Mouse (Mus musculus): ENCODE data around the gene Gjb4. TPM values are rescaled to one million over a fixed set of nuclear protein-coding genes. Genes with fewer than 3 reads are reported as not detected.

Gjb4 gene
- polyA plus RNA-seq, 1 experiment from 2014 or later: 0.26 TPM

- no peak for ATAC-seq
- 52% methylated on average over 6 of the region's 6 CpGs for WGBS
- Histone ChIP-seq H3K9ac (ENCODE audit: low read depth, low read length) (no peak overlapping the region), H3K27me3 (replicated peaks; ENCODE audit: control insufficient read depth, insufficient read depth, low read length) (peaks cover 17% of the 10 kb centered on the region), H3K36me3 (ENCODE audit: control insufficient read depth, insufficient read depth) (no peaks in the 10 kb centered on the region), H3K27ac (ENCODE audit: low read depth, low read length) (no peak overlapping the region), H3K4me3 (ENCODE audit: low read depth, low read length) (no peak overlapping the region), H3K4me2 (replicated peaks; ENCODE audit: low read depth) (no peak overlapping the region), H3K4me1 (replicated peaks; ENCODE audit: control insufficient read depth, insufficient read depth, low read length) (no peaks in the 10 kb centered on the region), H3K9me3 (ENCODE audit: control insufficient read depth) (no peaks in the 10 kb centered on the region)
- TF ChIP-seq CTCF (IDR thresholded peaks at IDR 0.05; ENCODE audit: low read depth): no peak
These were observed 26.1 kb downstream of the Gjb4 start for GRCm38 (mm10) chr4:127327749-127328148.

GRCm38 (mm10) chr4:127327258-127327657 is 26.6 kb downstream of the Gjb4 start:
- TF ChIP-seq CTCF (IDR thresholded peaks at IDR 0.05; ENCODE audit: low read depth): no peak
- H3K4me1 ChIP-seq (replicated peaks; ENCODE audit: control insufficient read depth, insufficient read depth, low read length): no peaks in the 10 kb centered on the region
- no peak overlapping the region for H3K9ac ChIP-seq (ENCODE audit: low read depth, low read length)
- no peaks in the 10 kb centered on the region for H3K36me3 ChIP-seq (ENCODE audit: control insufficient read depth, insufficient read depth)
- H3K4me3 ChIP-seq (ENCODE audit: low read depth, low read length): no peak overlapping the region
- H3K27ac ChIP-seq (ENCODE audit: low read depth, low read length): no peak overlapping the region
- peaks cover 17% of the 10 kb centered on the region for H3K27me3 ChIP-seq (replicated peaks; ENCODE audit: control insufficient read depth, insufficient read depth, low read length)
- H3K4me2 ChIP-seq (replicated peaks; ENCODE audit: low read depth): no peak overlapping the region
- WGBS: 27% methylated on average over 7 of the region's 7 CpGs
- no peaks in the 10 kb centered on the region for H3K9me3 ChIP-seq (ENCODE audit: control insufficient read depth)
- ATAC-seq: no peak

- H3K9me3 ChIP-seq (ENCODE audit: control insufficient read depth): no peaks in the 10 kb centered on the region
- ATAC-seq: no peak
- H3K4me2 ChIP-seq (replicated peaks; ENCODE audit: low read depth): no peak overlapping the region
- no peaks in the 10 kb centered on the region for H3K36me3 ChIP-seq (ENCODE audit: control insufficient read depth, insufficient read depth)
- 82% methylated on average over 5 of the region's 5 CpGs for WGBS
- no peak overlapping the region for H3K9ac ChIP-seq (ENCODE audit: low read depth, low read length)
- no peak overlapping the region for H3K27ac ChIP-seq (ENCODE audit: low read depth, low read length)
- no peaks in the 10 kb centered on the region for H3K4me1 ChIP-seq (replicated peaks; ENCODE audit: control insufficient read depth, insufficient read depth, low read length)
- no peak overlapping the region for H3K4me3 ChIP-seq (ENCODE audit: low read depth, low read length)
- H3K27me3 ChIP-seq (replicated peaks; ENCODE audit: control insufficient read depth, insufficient read depth, low read length): peaks cover 4% of the 10 kb centered on the region; the same call in 1 of the 2 replicates
- TF ChIP-seq CTCF (IDR thresholded peaks at IDR 0.05; ENCODE audit: low read depth): no peak
These were observed 28.6 kb downstream of the Gjb4 start for GRCm38 (mm10) chr4:127325276-127325675.

DNA sequence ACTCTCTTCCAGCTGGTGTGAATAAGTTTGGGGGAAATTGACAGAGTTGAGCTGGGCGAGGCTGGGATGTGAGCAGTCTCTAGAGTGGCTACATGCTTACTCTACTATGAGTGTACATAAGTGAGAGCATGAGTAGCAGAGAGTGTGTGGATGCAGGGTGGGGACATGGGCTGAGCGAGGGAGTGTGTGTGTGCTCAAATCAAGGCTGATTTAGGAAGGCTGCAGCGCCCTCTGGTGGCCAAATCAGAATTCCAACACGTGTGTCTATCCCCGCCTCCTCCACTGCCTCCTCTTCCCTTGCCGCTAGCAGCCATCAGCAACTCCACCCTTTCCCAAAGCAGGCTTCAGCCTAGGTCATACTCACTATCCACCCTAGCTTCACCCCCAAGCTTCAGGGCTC is 29.1 kb downstream of the Gjb4 start:
- ATAC-seq: peak; percentile 63
- Histone ChIP-seq H3K4me2 (replicated peaks; ENCODE audit: low read depth) (no peak overlapping the region), H3K9ac (ENCODE audit: low read depth, low read length) (no peak overlapping the region), H3K36me3 (ENCODE audit: control insufficient read depth, insufficient read depth) (no peaks in the 10 kb centered on the region), H3K27ac (ENCODE audit: low read depth, low read length) (no peak overlapping the region), H3K4me3 (ENCODE audit: low read depth, low read length) (no peak overlapping the region), H3K4me1 (replicated peaks; ENCODE audit: control insufficient read depth, insufficient read depth, low read length) (no peaks in the 10 kb centered on the region), H3K27me3 (replicated peaks; ENCODE audit: control insufficient read depth, insufficient read depth, low read length) (no peaks in the 10 kb centered on the region), H3K9me3 (ENCODE audit: control insufficient read depth) (no peaks in the 10 kb centered on the region)
- 13% methylated on average over 6 of the region's 6 CpGs for WGBS
- peak; percentile 92 for TF ChIP-seq CTCF (IDR thresholded peaks at IDR 0.05; ENCODE audit: low read depth)

GRCm38 (mm10) chr4:127324296-127324695 is 29.6 kb downstream of the Gjb4 start:
- TF ChIP-seq CTCF (IDR thresholded peaks at IDR 0.05; ENCODE audit: low read depth): no peak
- Histone ChIP-seq H3K9me3 (ENCODE audit: control insufficient read depth) (no peaks in the 10 kb centered on the region), H3K4me1 (replicated peaks; ENCODE audit: control insufficient read depth, insufficient read depth, low read length) (no peaks in the 10 kb centered on the region), H3K27me3 (replicated peaks; ENCODE audit: control insufficient read depth, insufficient read depth, low read length) (no peaks in the 10 kb centered on the region), H3K4me2 (replicated peaks; ENCODE audit: low read depth) (no peak overlapping the region), H3K36me3 (ENCODE audit: control insufficient read depth, insufficient read depth) (no peaks in the 10 kb centered on the region), H3K4me3 (ENCODE audit: low read depth, low read length) (no peak overlapping the region), H3K9ac (ENCODE audit: low read depth, low read length) (no peak overlapping the region), H3K27ac (ENCODE audit: low read depth, low read length) (no peak overlapping the region)
- WGBS: 50% methylated on average over 10 of the region's 10 CpGs
- 0 out of 2 replicates have a peak, but pooled peaks have one; percentile 11 for ATAC-seq

- H3K9me3 ChIP-seq (ENCODE audit: control insufficient read depth): no peaks in the 10 kb centered on the region
- no peak overlapping the region for H3K4me3 ChIP-seq (ENCODE audit: low read depth, low read length)
- no peak overlapping the region for H3K9ac ChIP-seq (ENCODE audit: low read depth, low read length)
- no peak; the same call in 1 of the 2 replicates for ATAC-seq
- H3K27ac ChIP-seq (ENCODE audit: low read depth, low read length): no peak overlapping the region
- H3K27me3 ChIP-seq (replicated peaks; ENCODE audit: control insufficient read depth, insufficient read depth, low read length): no peaks in the 10 kb centered on the region
- H3K4me2 ChIP-seq (replicated peaks; ENCODE audit: low read depth): no peak overlapping the region
- no peaks in the 10 kb centered on the region for H3K36me3 ChIP-seq (ENCODE audit: control insufficient read depth, insufficient read depth)
- no peak for TF ChIP-seq CTCF (IDR thresholded peaks at IDR 0.05; ENCODE audit: low read depth)
- WGBS: 45% methylated on average over 3 of the region's 3 CpGs
- no peaks in the 10 kb centered on the region for H3K4me1 ChIP-seq (replicated peaks; ENCODE audit: control insufficient read depth, insufficient read depth, low read length)
These were observed 30.2 kb downstream of the Gjb4 start for GRCm38 (mm10) chr4:127323651-127324050.

DNA sequence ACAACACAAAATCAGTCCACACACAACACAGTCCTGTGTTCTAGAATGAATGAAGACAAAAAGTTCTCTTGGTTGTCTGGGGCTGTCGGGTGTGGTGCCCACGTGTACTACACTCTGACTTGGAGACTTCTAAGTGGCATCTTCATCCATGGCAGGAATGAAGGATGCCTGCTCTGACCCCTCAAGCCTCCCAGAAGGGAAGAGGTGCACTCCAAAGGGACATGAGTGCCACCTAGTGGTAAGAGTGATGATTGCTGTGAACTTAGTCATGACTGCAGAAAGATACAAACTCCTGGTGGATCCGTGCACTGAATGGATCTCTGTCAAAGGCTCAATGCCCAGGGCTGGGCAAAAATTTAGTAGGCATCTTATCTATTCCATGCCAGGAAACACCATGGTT is 34.3 kb downstream of the Gjb4 start:
- Histone ChIP-seq H3K9me3 (ENCODE audit: control insufficient read depth) (no peaks in the 10 kb centered on the region), H3K9ac (ENCODE audit: low read depth, low read length) (no peak overlapping the region), H3K4me3 (ENCODE audit: low read depth, low read length) (no peak overlapping the region), H3K36me3 (ENCODE audit: control insufficient read depth, insufficient read depth) (no peaks in the 10 kb centered on the region), H3K4me1 (replicated peaks; ENCODE audit: control insufficient read depth, insufficient read depth, low read length) (no peaks in the 10 kb centered on the region), H3K27me3 (replicated peaks; ENCODE audit: control insufficient read depth, insufficient read depth, low read length) (no peaks in the 10 kb centered on the region), H3K27ac (ENCODE audit: low read depth, low read length) (no peak overlapping the region), H3K4me2 (replicated peaks; ENCODE audit: low read depth) (no peak overlapping the region)
- TF ChIP-seq CTCF (IDR thresholded peaks at IDR 0.05; ENCODE audit: low read depth): peak; percentile 94
- ATAC-seq: no peak
- 2% methylated on average over 3 of the region's 3 CpGs for WGBS
